Mouse (Mus musculus): ENCODE results near the gene Zzz3. TPM values are rescaled to one million over a fixed set of nuclear protein-coding genes. Genes with fewer than 3 reads are reported as not detected.

Zzz3 gene
- polyA plus RNA-seq, 1 experiment from 2014 or later = 46.0 TPM

- Histone ChIP-seq H3K27me3 (replicated peaks) (no peaks in the 10 kb centered on the region), H3K9me3 (no peaks in the 10 kb centered on the region), H3K9ac (no peak overlapping the region), H3K27ac (no peak overlapping the region), H3K36me3 (no peaks in the 10 kb centered on the region), H3K4me3 (no peak overlapping the region), H3K4me1 (peaks cover 12% of the 10 kb centered on the region), H3K4me2 (replicated peaks) (no peak overlapping the region)
- ATAC-seq (ENCODE audit: low FRiP score, low read depth) = no peak
- WGBS = 91% methylated on average over 5 of the region's 5 CpGs
These were observed 95.2 kb downstream of the Zzz3 start for GRCm38 (mm10) chr3:152490423-152490822.

GRCm38 (mm10) chr3:152492241-152492640, 97.0 kb downstream of the Zzz3 start:
- no peak overlapping the region for H3K4me2 ChIP-seq (replicated peaks)
- no peak overlapping the region for H3K4me3 ChIP-seq
- ATAC-seq (ENCODE audit: low FRiP score, low read depth) = no peak
- H3K36me3 ChIP-seq = no peaks in the 10 kb centered on the region
- H3K27ac ChIP-seq = no peak overlapping the region
- H3K9ac ChIP-seq = no peak overlapping the region
- WGBS = 72% methylated on average over 6 of the region's 6 CpGs
- H3K9me3 ChIP-seq = no peaks in the 10 kb centered on the region
- H3K4me1 ChIP-seq = peaks cover 16% of the 10 kb centered on the region
- no peaks in the 10 kb centered on the region for H3K27me3 ChIP-seq (replicated peaks)

DNA sequence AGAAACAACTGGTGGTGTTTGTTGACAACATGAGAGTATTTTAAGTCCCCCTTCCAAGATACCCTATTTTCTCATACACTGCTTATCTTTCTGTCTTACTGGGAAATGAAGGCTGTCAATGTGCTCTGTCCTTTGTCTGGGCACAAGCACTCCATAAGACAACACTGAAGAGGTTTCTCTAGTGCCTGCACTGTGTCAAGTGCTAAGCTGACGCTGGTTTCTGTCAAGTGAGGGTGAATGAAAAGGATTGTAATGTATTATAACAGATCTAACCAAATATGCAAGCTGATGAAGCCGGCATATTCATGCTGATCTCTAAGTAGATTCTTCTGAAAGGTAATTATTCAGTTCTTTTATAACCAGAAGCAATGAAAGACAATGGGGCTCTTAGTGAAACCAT, 98.5 kb downstream of the Zzz3 start:
- H3K27me3 ChIP-seq (replicated peaks) = no peaks in the 10 kb centered on the region
- H3K27ac ChIP-seq = no peak overlapping the region
- no peak overlapping the region for H3K4me2 ChIP-seq (replicated peaks)
- H3K4me3 ChIP-seq = no peak overlapping the region
- 81% methylated on average over 2 of the region's 2 CpGs for WGBS
- peaks cover 16% of the 10 kb centered on the region for H3K4me1 ChIP-seq
- no peaks in the 10 kb centered on the region for H3K9me3 ChIP-seq
- H3K9ac ChIP-seq = no peak overlapping the region
- ATAC-seq (ENCODE audit: low FRiP score, low read depth) = no peak
- H3K36me3 ChIP-seq = no peaks in the 10 kb centered on the region

- H3K9me3 ChIP-seq = no peaks in the 10 kb centered on the region
- H3K36me3 ChIP-seq = no peaks in the 10 kb centered on the region
- no peaks in the 10 kb centered on the region for H3K27me3 ChIP-seq (replicated peaks)
- ATAC-seq (ENCODE audit: low FRiP score, low read depth) = peak; percentile 69
- 40% methylated on average over 12 of the region's 12 CpGs for WGBS
- no peak overlapping the region for H3K9ac ChIP-seq
- no peak overlapping the region for H3K27ac ChIP-seq
- H3K4me1 ChIP-seq = peaks cover 16% of the 10 kb centered on the region
- H3K4me2 ChIP-seq (replicated peaks) = no peak overlapping the region
- H3K4me3 ChIP-seq = no peak overlapping the region
These were observed 99.5 kb downstream of the Zzz3 start for GRCm38 (mm10) chr3:152494667-152495360.

DNA sequence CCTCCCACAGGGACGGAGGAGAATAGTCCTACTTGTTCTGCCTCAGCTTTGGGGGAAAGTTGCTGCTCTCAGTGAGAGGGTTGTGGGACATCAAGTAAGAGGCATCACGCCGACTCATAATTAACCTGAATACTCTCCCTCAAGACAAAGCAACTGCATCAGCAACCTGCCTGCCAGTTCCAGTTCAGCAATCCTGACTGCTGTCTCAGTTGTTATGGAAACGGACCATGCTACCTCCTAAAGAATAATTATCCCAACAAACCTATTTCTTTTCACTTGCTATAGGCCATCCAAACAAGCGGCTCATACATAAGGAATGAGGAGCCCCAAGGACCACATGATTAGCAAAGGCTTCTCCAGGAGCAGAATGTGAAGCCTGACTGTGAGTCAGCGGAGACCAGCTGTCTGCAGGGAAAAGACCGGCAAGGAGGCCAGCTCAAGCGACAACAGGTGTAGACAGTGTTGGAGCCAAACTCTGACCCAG, 100.2 kb downstream of the Zzz3 start:
- Histone ChIP-seq H3K4me2 (replicated peaks) (no peak overlapping the region), H3K9ac (no peak overlapping the region), H3K27ac (no peak overlapping the region), H3K9me3 (no peaks in the 10 kb centered on the region), H3K4me1 (peaks cover 16% of the 10 kb centered on the region), H3K36me3 (no peaks in the 10 kb centered on the region), H3K4me3 (no peak overlapping the region), H3K27me3 (replicated peaks) (no peaks in the 10 kb centered on the region)
- ATAC-seq (ENCODE audit: low FRiP score, low read depth) = peak; percentile 41
- 67% methylated on average over 8 of the region's 8 CpGs for WGBS

GRCm38 (mm10) chr3:152497084-152497483, 101.8 kb downstream of the Zzz3 start:
- H3K9me3 ChIP-seq = no peaks in the 10 kb centered on the region
- H3K4me3 ChIP-seq = no peak overlapping the region
- H3K9ac ChIP-seq = no peak overlapping the region
- H3K36me3 ChIP-seq = no peaks in the 10 kb centered on the region
- no peak overlapping the region for H3K27ac ChIP-seq
- no peak for ATAC-seq (ENCODE audit: low FRiP score, low read depth)
- H3K27me3 ChIP-seq (replicated peaks) = no peaks in the 10 kb centered on the region
- WGBS = 75% methylated on average over 7 of the region's 7 CpGs
- H3K4me1 ChIP-seq = peaks cover 16% of the 10 kb centered on the region
- no peak overlapping the region for H3K4me2 ChIP-seq (replicated peaks)

- Histone ChIP-seq H3K9ac (no peak overlapping the region), H3K36me3 (no peaks in the 10 kb centered on the region), H3K27ac (no peak overlapping the region), H3K4me2 (replicated peaks) (no peak overlapping the region), H3K4me3 (no peak overlapping the region), H3K27me3 (replicated peaks) (no peaks in the 10 kb centered on the region), H3K4me1 (peaks cover 16% of the 10 kb centered on the region), H3K9me3 (no peaks in the 10 kb centered on the region)
- no peak for ATAC-seq (ENCODE audit: low FRiP score, low read depth)
- 83% methylated on average over 2 of the region's 2 CpGs for WGBS
These were observed 102.6 kb downstream of the Zzz3 start for GRCm38 (mm10) chr3:152497842-152498241.

DNA sequence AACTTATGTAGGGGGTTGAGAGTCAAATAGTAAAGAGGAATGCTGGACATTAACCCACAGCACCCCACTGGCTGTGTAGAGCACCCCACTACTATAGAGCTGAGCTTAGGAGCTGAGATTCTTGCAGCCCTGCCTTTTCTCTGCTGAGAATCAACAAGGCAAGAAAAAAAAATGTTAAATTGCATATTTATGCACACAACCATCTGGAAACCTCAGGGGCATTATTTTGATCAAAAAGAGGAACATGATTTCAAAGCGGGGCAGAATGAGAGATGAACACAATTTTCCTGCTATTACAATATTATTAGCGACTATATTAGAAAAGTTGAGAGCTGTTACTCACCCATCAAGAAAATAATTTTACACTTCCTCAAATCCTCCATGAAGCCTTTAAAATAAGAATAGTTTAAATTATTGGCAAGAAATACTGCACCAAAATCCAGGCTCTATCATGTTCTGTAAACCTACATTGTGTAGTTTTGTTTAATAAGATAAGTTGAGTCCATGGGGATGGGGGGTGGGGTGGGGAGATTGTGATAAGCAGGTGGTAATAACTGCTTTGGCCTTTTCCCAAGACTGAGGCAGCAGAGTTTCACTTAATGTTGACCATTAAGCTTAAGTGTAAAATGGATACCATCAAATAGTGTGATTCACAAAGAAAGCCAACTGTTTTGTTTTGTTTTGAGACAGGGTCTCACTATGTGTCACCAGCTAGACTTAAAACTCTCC, 103.9 kb downstream of the Zzz3 start:
- no peak overlapping the region for H3K4me3 ChIP-seq
- H3K9ac ChIP-seq = no peak overlapping the region
- no peaks in the 10 kb centered on the region for H3K36me3 ChIP-seq
- peaks cover 16% of the 10 kb centered on the region for H3K4me1 ChIP-seq
- no peaks in the 10 kb centered on the region for H3K9me3 ChIP-seq
- H3K4me2 ChIP-seq (replicated peaks) = no peak overlapping the region
- 83% methylated on average over 2 of the region's 2 CpGs for WGBS
- no peak overlapping the region for H3K27ac ChIP-seq
- H3K27me3 ChIP-seq (replicated peaks) = no peaks in the 10 kb centered on the region
- ATAC-seq (ENCODE audit: low FRiP score, low read depth) = no peak

GRCm38 (mm10) chr3:152507900-152508299, 112.6 kb downstream of the Zzz3 start:
- no peaks in the 10 kb centered on the region for H3K36me3 ChIP-seq
- no peak overlapping the region for H3K4me2 ChIP-seq (replicated peaks)
- peaks cover 4% of the 10 kb centered on the region; the same call in 1 of the 2 replicates for H3K4me1 ChIP-seq
- H3K9me3 ChIP-seq = no peaks in the 10 kb centered on the region
- no peak for ATAC-seq (ENCODE audit: low FRiP score, low read depth)
- WGBS = 67% methylated on average over 8 of the region's 8 CpGs
- no peak overlapping the region for H3K4me3 ChIP-seq
- H3K27me3 ChIP-seq (replicated peaks) = no peaks in the 10 kb centered on the region
- H3K9ac ChIP-seq = no peak overlapping the region
- no peak overlapping the region for H3K27ac ChIP-seq

- H3K9ac ChIP-seq = no peak overlapping the region
- WGBS = 74% methylated on average over 12 of the region's 12 CpGs
- H3K4me1 ChIP-seq = peaks cover 4% of the 10 kb centered on the region; the same call in 1 of the 2 replicates
- H3K36me3 ChIP-seq = no peaks in the 10 kb centered on the region
- no peak for ATAC-seq (ENCODE audit: low FRiP score, low read depth)
- H3K4me2 ChIP-seq (replicated peaks) = no peak overlapping the region
- H3K27ac ChIP-seq = no peak overlapping the region
- H3K9me3 ChIP-seq = no peaks in the 10 kb centered on the region
- no peaks in the 10 kb centered on the region for H3K27me3 ChIP-seq (replicated peaks)
- no peak overlapping the region for H3K4me3 ChIP-seq
These were observed 113.2 kb downstream of the Zzz3 start for GRCm38 (mm10) chr3:152508419-152508993.

- Histone ChIP-seq H3K9ac (no peak overlapping the region), H3K27ac (no peak overlapping the region), H3K4me3 (no peak overlapping the region), H3K4me2 (replicated peaks) (no peak overlapping the region), H3K36me3 (no peaks in the 10 kb centered on the region), H3K4me1 (peaks cover 4% of the 10 kb centered on the region; the same call in 1 of the 2 replicates), H3K27me3 (replicated peaks) (no peaks in the 10 kb centered on the region), H3K9me3 (no peaks in the 10 kb centered on the region)
- 91% methylated on average over 7 of the region's 7 CpGs for WGBS
- ATAC-seq (ENCODE audit: low FRiP score, low read depth) = no peak
These were observed 114.0 kb downstream of the Zzz3 start for GRCm38 (mm10) chr3:152509268-152509667.
